Mouse (Mus musculus): ENCODE results near the gene Abtb1.
A peak's percentile ranks its signal among the peaks of the same experiment; 100 is the strongest.

Abtb1 gene

DNA sequence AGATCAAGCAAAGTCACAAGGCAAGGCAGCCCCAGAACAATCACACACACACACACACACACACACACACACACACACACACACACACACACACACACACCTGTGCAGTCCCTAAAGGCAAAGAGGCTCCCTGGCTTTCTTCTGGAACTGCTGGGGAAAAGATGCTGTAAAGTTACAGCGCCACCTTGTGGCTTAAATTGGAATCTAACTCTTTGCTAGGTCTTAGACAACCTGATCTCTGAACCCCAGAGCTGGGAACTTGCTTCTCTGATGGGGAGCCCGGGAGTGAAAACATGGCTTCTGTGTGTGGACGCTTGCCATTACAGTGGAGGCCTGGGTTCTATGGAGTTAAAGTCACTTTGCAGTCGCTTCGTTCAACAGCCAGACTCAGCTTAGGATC, 13.9 kb upstream of the Abtb1 start:
- peak in 1 of 2 experiments; percentile 67 for DNase-seq (ENCODE audit: low spot score in 2 of 2)

- no peak for DNase-seq (ENCODE audit: low spot score in 2 of 2)
Measured at GRCm38 (mm10) chr6:88854509-88854908, 12.7 kb upstream of the Abtb1 start.

DNA sequence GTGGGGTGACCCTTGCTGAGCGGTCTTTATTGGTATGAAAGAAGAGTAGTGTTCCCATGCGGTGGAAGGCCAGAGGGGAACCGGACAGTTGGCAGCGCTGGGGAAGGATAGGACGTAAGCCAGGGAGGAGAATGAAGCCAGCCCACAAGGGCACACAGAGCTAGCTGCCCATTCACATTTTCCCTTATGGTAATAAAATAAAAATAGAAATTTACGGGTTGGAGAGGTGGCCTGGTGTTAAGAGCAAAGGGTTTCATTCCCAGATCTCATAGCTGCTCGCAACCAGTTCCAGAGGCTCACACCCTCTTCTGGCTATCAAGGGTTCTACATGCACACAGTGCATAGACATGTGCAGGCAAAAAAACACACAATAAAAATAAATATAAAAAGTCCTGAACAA, 8.2 kb upstream of the Abtb1 start:
- no peak for DNase-seq (ENCODE audit: low spot score in 2 of 2)

GRCm38 (mm10) chr6:88849270-88849669, 7.5 kb upstream of the Abtb1 start:
- DNase-seq (ENCODE audit: low spot score in 2 of 2) = no peak

DNA sequence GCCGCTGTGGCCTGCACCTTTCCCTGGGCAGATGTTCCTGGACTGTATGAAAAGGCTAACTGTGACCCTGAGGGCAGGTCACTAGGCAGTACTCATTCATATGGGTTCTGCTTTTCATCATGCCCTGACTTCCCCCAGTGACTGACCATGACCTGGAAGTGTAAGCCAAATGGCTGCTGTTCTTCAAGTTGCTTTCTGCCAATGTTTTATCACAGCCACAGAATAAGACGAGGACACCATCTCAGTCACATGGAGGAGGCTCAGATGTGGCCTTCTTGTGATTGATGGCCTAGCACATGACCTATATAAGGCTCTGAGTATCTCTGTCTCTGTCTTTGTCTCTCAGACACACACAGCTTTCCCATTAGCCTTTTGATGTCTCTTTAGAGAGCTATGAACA, 5.8 kb upstream of the Abtb1 start:
- no peak for DNase-seq (ENCODE audit: low spot score in 2 of 2)

DNA sequence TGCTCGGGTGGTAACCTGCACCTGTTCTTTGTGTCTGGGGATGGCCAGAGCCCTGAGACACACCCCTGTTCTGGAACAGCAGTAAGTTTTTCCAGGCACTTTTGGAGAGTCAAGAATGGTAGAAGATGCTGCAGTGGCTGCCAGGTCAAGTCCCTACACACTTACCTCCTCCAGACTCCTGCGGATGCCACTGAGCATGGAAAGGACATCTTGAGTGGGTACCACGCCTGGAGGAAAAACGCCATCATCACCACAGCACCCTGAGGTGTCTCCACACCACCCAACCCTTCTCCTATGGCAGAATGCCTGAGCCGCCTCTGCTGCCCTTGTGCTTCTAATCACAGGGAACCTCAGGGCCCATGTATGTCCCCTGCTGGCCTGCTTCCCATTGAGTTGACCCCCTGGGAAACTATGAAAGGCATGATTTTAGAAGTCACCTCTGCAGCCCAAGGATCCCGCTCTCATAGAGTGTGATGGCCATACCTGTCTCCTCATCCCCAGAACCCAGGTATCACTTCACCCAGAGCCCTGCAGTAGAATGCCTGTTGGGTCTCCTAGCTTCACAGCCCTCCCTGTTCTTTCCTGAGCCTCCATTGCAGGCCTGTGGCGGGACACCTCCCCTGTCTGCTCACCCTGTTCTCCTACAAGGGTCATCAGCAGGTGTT, 3.2 kb upstream of the Abtb1 start:
- DNase-seq (ENCODE audit: low spot score in 2 of 2) = no peak

GRCm38 (mm10) chr6:88843781-88844725, 2.3 kb upstream of the Abtb1 start:
- DNase-seq (ENCODE audit: low spot score in 2 of 2) = no peak

GRCm38 (mm10) chr6:88843241-88843640, 1.5 kb upstream of the Abtb1 start:
- no peak for DNase-seq (ENCODE audit: low spot score in 2 of 2)

DNA sequence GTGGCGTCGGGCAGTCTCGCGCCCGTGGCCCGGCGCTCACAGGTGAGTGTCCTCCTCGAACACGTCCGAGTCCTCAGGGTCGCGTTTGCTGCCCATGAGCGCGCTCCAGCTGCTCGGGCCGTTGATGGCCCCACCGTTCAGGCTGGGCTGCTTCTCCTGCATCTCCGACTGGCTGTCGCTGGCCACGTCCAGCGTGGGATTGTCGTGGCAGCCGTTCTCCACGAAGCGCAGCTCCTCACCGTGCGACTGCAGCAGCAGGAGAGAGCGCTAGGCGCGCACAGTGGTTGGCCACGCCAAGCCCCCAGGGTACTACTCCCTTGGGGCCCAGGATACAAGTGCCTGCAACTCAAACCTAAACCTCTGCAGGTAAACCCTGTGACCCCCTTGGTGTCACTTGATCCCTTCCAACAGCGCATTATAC, 957 bp upstream of the Abtb1 start:
- DNase-seq (ENCODE audit: low spot score in 2 of 2) = no peak

DNA sequence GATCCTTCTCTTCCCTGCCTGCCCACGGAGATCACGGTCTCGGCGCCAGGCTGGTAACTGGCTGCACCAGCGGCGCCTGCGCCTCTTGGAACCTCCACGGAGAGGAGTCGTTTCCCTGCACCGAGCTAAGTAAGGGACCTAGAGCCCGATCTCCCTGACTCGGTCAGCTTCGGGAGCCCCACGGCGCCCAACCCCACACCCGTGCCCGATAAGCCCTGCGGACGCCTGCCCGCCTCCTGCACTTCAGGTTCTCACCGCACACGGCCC, 337 bp downstream of the Abtb1 start:
- DNase-seq (ENCODE audit: low spot score in 2 of 2) = no peak

DNA sequence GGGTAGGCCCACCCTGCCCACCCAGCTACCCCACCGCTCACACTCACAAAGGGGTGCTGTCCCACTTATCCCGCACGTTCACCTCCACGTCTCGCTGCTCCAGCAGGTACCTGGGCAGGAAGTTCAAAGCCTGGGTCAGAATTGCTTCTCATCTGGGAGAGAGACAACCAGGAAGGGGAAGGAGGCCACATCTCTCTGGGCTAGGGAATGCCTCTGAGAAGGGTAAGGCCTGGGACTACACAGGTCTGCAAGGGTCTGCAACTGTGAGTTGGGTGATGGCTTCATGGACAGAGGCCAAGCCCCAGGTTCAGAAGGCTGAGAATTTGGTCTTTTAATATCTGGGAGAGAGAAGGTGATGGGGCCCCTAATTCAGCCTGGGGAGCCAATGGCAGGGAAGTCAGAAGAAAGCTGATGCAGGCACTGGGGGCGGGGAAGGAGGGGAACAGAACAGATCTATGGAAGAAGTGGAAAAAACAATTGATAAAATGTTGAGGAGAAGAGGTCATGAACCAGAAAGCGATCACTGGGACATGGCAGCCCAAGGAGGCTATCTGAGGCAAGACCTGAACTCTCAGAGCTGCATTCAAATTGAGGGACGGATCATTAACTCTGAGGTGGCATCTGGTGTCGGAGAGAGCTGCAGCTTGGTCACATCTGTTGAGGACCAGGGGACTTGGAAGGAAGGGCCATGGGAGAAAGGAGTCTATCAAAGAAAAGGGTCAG, 832 bp downstream of the Abtb1 start:
- no peak for DNase-seq (ENCODE audit: low spot score in 2 of 2)

DNA sequence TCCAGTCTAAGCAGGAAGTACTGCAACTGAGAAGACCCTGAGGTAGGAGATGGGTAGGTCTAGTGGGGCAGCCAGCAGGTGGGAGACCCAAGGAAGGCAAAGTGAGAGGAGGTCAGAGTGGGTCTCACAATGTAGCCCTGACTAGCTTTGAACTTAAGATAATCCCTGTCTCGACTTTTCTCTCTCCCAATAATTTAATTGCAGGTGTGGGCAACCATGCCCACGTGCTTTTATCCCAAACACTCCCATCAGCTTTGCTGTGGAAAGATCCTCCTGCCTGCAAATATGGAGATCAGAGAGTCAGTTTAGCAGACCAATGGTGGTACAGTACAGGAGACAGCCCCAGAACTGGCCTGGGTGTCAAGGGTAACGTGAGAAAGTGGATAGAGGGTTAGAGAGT, 1.6 kb downstream of the Abtb1 start:
- DNase-seq (ENCODE audit: low spot score in 2 of 2) = no peak

DNA sequence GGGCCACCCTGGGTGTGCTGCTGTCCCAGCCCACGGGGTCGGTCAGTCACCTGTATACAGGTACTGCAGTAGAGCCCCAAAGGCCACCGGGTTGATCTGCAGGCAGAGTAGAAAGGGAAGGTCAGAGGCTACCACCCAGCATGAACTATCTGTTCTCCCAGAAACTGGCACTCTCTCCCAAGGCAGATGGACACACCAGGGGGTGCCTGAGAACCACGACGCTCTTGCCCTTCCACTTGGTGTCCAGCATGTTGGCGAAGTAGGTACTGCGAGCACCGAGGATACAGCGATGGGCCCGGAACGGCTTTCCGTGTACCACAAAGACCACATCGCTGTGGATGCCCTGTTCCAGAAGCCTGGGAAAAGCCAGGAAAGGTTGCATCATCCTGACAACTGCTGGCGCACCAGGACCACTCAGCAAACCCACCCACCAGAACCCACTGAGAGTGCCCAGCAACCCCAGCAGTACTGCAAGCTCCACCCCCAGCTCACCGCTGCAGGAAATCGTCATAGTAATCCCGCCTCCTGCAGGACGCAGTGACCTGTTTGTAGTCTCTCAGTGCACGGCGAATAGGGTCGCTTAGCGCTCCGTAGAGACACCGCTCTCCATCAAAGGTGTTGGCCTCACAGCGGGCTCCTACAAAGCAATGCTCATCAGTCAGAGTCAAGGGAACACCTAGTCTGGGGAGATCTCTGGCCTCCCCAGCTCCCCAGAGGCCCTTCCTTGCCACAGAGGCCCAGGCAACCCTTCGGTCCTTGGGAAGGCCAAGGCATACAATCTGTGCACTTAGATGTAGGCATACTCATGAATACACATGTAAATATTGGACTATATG, 2.4 kb downstream of the Abtb1 start:
- DNase-seq (ENCODE audit: low spot score in 2 of 2) = no peak

DNA sequence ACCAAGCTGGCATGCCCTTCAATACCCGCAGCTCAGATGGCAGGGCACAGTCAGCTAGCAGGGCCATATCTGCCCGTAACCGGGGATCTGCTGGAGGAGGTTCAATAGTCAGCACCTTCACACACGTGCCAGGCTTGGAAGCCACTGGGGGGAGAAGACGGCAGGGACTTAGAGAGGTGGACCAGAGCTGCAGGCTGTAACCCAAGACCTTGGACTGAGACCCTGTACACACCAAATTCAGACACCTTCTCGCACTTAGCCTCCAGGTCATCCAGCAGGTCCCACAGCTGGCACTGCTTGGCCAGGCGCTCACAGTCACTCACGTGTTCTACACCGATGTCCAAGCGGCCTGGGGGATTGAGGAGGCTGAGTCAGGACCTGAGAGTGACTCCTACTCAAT, 3.2 kb downstream of the Abtb1 start:
- DNase-seq (ENCODE audit: low spot score in 2 of 2) = no peak

DNA sequence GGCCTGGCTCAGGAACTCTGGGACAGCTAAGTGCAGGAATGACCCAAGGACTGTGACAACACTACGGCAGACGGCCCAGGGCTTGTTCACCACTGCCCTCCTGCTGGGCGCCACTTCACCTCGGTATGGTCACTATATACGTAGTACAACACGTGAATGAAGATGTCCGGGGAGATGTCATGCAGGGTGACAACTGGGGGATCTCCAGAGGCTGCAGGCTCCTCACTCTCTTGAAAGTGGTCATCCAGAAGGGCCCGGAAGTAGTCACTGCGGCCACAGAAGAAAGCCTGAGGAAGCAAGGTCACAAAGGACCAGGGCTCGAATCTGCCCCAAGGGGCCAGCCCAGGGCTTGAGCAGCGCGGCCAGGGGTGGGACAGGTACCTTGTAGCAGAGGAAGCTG, 3.8 kb downstream of the Abtb1 start:
- DNase-seq (ENCODE audit: low spot score in 2 of 2) = no peak

DNA sequence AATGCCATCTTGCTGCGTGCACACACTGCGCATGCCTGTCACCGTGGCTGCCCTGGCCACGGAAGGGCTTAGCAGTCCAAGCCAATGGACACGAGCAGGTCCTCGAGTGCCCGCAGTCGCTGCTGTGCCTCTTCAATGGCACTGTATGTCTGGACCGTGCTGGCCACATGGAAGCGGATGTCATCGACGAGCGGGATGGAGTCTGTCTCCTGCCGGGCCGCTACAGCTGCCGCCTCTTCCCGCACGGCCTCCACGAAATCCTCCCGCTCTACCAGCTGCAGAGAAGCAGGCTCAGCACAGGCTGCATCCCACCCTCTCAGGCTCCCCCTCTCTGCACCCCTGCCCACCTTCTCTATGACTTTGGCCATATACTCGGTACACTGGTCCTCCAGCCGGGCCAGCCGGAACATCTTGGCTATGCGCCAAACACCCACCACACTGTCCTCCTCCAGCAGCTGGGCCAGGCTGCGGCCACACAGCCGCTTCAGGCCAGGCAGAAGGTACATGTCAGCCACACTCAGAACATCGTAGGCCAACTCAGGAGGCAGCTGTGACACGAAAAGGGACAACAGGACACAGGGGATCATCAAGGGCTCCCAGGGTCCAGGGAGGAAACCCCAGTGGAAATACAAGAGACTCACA, 5.5 kb downstream of the Abtb1 start:
- DNase-seq (ENCODE audit: low spot score in 2 of 2) = no peak

DNA sequence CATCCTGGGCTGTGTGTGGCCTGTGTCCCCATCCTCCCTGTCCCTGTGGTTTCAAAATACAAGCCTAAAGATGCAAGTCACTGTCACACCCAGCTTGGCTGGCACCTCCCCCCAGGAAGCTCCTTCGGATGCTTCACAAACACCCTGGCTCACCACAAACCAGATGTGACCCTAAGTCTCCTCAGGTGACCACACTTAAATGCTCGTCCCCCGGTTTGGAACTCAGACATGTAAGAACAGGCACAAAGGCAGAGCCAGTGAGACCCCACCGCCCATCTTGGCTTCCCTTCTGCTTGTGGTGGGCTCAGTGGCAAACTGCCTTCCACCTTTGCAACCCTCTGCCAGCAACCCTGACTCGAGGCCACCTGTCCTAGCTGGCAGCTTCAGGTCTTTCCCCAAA, 6.7 kb downstream of the Abtb1 start:
- DNase-seq (ENCODE audit: low spot score in 2 of 2) = peak; percentile 37 to 56

GRCm38 (mm10) chr6:88833340-88834140, 8.2 kb downstream of the Abtb1 start:
- DNase-seq (ENCODE audit: low spot score in 2 of 2) = no peak

DNA sequence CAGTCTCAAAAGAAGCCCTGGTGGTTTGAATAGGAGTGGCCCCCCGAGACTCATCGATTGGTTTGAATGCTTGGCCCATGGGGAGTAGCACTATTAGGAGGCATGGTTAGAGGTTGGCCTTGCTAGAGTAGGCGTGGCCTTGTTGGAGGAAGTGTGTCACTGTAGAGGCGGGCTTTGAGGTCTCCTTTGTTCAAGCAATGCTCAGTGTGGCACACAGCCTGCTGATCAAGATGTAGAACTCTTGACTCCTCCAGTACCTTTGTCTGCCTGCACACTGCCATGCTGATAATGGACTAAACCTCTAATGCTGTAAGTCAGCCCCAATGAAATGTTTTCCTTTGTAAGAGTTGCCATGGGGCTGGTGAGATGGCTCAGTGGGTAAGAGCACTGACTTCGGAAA, 9.1 kb downstream of the Abtb1 start:
- DNase-seq (ENCODE audit: low spot score in 2 of 2) = no peak

DNA sequence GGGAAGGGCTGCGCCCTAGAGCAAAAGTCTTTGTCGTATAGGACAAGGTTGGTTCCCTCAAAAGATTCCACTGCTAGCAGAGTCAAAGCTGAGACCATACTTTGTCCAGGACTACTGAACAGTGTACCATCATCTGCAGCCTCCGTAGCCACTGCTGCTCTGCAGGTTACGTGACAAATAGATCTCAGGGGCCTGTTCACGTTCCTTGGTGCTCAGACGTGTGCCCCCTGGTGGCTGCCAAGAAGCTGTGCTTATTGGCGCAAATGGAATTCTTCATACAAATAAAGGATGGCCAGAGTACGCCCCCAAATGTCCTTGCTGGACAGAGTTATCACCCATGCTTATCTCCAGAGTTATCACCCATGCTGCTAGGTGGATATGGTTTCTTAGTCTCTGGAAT, 10.3 kb downstream of the Abtb1 start:
- DNase-seq (ENCODE audit: low spot score in 2 of 2) = peak; percentile 43 to 56
